Mouse (Mus musculus) monocyte, adult 5-6 weeks (primary cell): ENCODE data around the gene Slc44a1. TPM values are rescaled to one million over a fixed set of nuclear protein-coding genes. Genes with fewer than 3 reads are reported as not detected.

ENCODE experiments used
- ATAC-seq: fragments of 153-309, 156-312 bp; replicated peaks from 2 replicates; pipeline ENCODE4 v1.8.0; 2017; ENCODE audit warnings: mild to moderate bottlenecking; ENCODE audit not compliant: low TSS enrichment, insufficient number of reproducible peaks, severe bottlenecking, poor library complexity, low FRiP score
- total RNA-seq: library from RNA; stranded (forward); fragments of 200-1000, 200-491, 200-594 nt; gene quantifications from 3 replicates; pipeline ENCODE4 v1.2.3, GENCODE M21; 2017

The Slc44a1 gene
- total RNA-seq, 1 experiment from 2014 or later: 11.0 TPM

DNA sequence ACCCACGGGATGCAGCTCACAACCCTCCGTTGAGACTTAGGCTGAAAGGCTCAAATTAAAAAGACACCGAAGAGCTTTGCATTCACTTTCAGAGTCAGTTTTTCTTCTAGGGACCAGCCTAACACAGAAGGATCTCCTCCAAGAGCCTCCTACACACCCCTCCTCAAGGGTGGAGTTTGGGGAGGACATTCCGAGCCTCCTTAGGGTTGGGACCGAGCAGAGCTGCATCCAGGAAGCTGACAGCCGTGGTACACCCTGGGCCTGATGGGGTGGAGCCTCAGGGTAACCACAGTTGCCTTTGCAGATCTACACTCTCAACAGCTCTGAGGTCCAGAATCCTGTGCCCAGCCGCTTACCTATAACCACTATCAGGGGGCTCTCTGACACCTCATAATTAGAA is 23.3 kb upstream of the Slc44a1 start:
- no peak for ATAC-seq

GRCm38 (mm10) chr4:53422799-53423198 is 17.4 kb upstream of the Slc44a1 start:
- ATAC-seq: no peak

GRCm38 (mm10) chr4:53427120-53427519 is 13.1 kb upstream of the Slc44a1 start:
- ATAC-seq: no peak

DNA sequence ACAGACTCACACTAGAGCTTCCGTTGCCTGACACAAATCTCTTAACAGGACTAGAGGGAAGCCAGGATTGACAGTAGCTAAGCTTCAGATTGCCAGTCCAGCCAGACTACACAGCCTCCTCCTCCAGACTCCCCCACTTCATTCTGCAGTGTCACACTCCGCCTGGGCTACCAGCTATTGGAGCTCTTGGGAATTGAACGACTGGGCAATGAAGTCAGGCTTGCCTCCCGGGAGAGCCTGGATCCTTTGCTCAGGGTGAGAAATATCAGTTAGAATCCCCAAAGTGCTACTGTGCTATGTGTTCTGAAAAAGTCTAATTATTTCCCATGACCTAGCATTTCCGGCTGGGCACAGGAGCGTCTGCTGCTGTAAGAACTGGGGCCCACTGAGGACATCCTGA is 9.7 kb upstream of the Slc44a1 start:
- ATAC-seq: no peak

- ATAC-seq: no peak
Observed at GRCm38 (mm10) chr4:53431585-53432234, 8.5 kb upstream of the Slc44a1 start.

GRCm38 (mm10) chr4:53437110-53437755 is 3.0 kb upstream of the Slc44a1 start:
- ATAC-seq: no peak

DNA sequence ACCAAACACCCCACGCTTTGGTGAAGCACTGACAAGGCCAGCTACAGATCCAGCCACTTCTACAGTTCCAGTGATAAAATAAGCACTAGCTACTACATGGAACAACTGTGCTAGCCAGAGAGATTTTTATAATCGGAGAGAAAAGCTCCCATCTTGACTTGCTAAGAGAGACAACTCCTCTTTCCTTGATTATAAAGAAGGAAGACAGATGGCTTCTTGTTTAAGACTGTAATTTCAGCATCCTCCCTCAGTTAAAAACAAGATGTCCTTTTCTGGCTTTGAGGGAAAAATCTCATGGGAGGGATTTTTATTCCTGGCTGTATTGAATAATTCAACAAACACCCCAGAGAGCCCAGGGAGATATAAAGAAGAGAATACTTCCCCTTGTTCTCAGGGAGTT is 1.8 kb upstream of the Slc44a1 start:
- ATAC-seq: no peak

- no peak for ATAC-seq
Observed at GRCm38 (mm10) chr4:53438836-53439480, 1.3 kb upstream of the Slc44a1 start.

DNA sequence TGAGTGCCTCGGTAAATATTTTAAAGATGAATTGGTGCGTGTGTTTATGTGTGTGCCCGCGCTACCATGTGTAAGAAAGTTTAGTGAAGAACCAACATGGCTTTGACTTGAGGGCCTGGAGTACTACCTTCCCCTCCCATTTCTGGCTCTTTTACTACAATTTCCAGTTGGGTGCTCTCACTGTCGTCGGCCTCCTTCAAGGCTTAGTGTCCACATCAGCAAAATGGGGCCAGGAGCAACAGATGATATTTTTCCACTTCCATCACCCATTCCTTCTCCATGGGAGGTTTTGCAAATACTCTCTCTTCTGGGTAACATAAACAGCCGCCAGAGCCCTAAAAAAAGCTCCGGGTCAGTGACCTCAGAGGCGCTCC is 590 bp upstream of the Slc44a1 start:
- peak; percentile 24; the same call in 1 of the 2 replicates for ATAC-seq

- ATAC-seq: peak; percentile 15; the same call in 1 of the 2 replicates
Observed at GRCm38 (mm10) chr4:53440816-53441571, 781 bp downstream of the Slc44a1 start.

DNA sequence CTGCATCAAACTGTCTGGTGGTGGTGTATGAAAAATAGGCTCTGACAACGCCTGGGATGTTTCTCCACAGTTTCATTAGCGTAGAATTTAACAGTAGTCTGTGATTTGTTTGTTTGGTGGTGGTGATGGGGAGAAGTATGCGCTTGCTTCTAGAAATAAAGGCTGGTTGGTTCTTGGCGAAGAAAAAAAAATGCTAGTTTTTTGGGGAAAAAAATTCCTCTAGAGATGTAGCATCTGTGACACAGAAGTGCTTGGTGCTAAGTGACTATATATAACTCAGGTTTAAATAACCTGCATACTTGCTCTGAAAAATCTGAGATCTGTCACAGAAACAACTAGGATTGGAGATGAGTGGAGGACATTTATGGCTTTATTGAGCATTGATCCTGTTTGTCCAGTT is 1.5 kb downstream of the Slc44a1 start:
- no peak for ATAC-seq

DNA sequence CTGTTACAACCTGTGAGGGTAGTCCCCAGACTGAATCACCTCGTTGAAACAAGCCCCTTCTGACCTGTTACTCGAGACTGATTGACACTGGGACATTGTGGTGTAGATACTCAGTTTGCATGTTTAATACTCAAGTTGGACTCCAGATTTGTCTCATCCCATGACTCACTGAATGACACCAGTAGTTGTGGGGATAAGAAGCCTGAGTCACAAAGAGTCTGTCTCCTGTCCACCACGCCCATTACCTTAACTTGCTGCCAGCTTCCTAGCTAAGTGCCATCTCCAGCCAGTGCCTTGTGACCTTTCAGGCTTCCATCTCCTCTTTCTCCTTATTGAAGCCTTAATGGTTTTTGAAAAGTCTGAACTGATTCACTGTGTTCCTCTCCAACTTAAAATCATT is 6.0 kb downstream of the Slc44a1 start:
- ATAC-seq: no peak

- ATAC-seq: no peak
Observed at GRCm38 (mm10) chr4:53447773-53448172, 7.6 kb downstream of the Slc44a1 start.

DNA sequence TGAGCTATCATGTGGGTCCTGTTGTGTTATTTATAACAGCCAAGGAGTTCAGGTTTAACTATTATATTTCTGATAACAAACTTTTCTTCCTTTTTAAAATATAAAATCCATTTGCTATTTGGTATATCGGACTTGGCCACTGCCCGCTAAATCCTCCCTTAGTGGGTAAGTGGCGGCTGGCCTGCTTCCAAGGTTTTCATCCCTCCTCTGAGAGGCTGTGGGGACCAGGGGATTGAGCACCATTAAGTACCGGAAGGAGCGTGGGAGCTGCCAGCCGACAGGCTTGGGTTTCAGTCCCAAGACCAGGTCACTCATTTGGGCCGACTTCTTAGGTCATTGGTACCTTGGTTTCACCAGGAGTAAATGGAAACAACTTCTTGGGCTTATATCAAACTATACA is 10.5 kb downstream of the Slc44a1 start:
- ATAC-seq: no peak

GRCm38 (mm10) chr4:53451887-53452286 is 11.7 kb downstream of the Slc44a1 start:
- no peak for ATAC-seq

- ATAC-seq: no peak
Observed at GRCm38 (mm10) chr4:53452457-53452856, 12.2 kb downstream of the Slc44a1 start.

DNA sequence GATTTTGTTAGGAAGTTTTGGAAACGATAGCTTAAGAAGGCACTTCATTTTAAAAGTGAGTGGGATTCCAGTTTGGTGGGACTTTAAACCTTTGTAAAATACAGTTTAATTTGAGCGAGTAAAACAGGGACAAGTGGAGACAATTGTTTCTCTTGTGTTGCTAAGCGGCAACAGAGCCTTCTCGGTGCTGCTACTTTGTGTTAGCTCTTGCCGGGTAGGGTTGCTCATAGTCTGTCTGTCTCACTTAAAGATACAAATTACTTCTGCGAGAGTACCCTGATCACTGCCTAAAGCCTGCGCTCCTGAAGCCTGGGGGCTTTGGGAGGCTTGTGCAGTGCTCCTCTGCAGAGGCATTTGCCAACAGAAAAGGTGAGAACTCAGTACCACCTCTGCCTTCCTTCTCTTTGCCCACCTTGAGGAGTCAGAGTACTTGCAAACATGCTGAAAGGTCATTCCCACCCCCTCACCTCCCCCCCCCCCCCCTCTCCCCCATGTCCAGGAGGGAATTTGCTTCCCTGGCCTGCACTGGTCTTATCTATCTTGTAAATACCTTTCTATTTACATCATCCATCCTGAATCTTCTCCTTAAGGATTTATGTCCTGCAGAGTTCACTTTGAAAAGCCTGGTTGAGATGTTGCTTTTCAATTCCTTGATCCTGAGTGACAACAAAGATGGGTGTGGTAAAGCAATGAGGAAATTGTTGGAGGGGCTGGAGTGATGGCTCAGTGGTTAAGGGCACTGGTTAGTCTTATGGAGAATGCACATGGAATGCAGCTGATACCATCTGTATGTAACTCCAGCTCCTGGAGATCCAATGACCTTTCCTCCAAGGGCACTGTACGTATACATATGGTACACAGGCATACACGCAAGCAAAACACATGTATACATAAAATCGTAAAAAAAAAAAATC is 13.0 kb downstream of the Slc44a1 start:
- no peak for ATAC-seq

DNA sequence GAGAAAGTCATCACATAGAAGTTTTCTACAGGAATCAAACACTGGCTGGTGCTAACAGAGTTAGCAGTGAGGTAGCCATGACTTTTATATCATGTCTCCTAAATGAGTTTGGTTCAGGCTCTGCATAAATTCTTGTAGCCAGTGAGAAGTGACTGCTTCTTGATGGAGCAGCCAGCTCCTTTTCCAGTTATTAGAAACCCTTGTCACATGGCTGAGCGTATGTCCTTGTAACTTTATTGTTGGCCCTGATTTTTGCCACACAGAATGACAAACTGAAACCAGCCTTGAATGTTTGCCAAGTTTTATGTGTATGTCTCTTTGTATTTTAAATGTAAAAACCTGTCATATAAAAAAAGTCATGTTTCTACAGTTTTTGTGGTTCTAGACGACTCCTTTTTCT is 15.7 kb downstream of the Slc44a1 start:
- no peak for ATAC-seq
